In genomic region chr7:134027020-134027415, GRCm38 (mm10) we compare ENCODE assay signal across 10 mouse cellular contexts.
DNase-seq lines count a peak whose midpoint lies in the region; ATAC-seq and TF ChIP-seq lines count a peak whose summit lies in the region.
"Had no signal": no experiment of that assay in that cellular context is flagged by ENCODE, and none has a peak within 500 bp of the region (broad histone marks: within the 10 kb centered on the region; RNA-seq: fewer than 3 reads in every experiment).

No protein-coding gene starts in this region.

- peak overlapping the region; percentile 71 for H3K27ac ChIP-seq in lung, embryonic 14.5 days (ENCODE audit: low read depth)
- H3K27ac ChIP-seq in hindbrain, embryonic 16.5 days (ENCODE audit: low read depth, low read length), result peak overlapping the region; percentile 48
- peak overlapping the region; percentile 71 for H3K27ac ChIP-seq in midbrain, postnatal 0 days (ENCODE audit: low read depth, low read length)
- H3K27ac ChIP-seq in cerebellum, adult 2 months (ENCODE audit: insufficient read depth, low read length), result no peak overlapping the region; the same call in 1 of the 2 replicates

- H3K9ac ChIP-seq in lung, embryonic 14.5 days, result no peak overlapping the region
- no peak overlapping the region for H3K9ac ChIP-seq in hindbrain, embryonic 16.5 days (ENCODE audit: low read depth, low read length)
- no peak overlapping the region for H3K9ac ChIP-seq in midbrain, postnatal 0 days (replicated peaks; ENCODE audit: low read length, poor library complexity, severe bottlenecking)

- no peaks in the 10 kb centered on the region for H3K9me3 ChIP-seq in lung, embryonic 14.5 days (ENCODE audit: low read depth, low read length)
- no peaks in the 10 kb centered on the region for H3K9me3 ChIP-seq in hindbrain, embryonic 16.5 days (ENCODE audit: control insufficient read depth, low read length)
- no peaks in the 10 kb centered on the region for H3K9me3 ChIP-seq in midbrain, postnatal 0 days (ENCODE audit: low read length)

- 68% methylated on average over 5 of the region's 5 CpGs for WGBS in lung, embryonic 14.5 days
- 15% methylated on average over 5 of the region's 5 CpGs for WGBS in hindbrain, embryonic 16.5 days
- 23% methylated on average over 5 of the region's 5 CpGs for WGBS in midbrain, postnatal 0 days
- WGBS in cerebellum, adult 2 months, result 66% methylated on average over 5 of the region's 5 CpGs

- H3K4me2 ChIP-seq in lung, embryonic 14.5 days, result no peak overlapping the region
- no peak overlapping the region for H3K4me2 ChIP-seq in hindbrain, embryonic 16.5 days (ENCODE audit: low read length)
- no peak overlapping the region for H3K4me2 ChIP-seq in midbrain, postnatal 0 days (ENCODE audit: low read depth, low read length, poor library complexity, severe bottlenecking)

- H3K27me3 ChIP-seq in lung, embryonic 14.5 days (ENCODE audit: insufficient read depth, low read length), result no peaks in the 10 kb centered on the region
- no peaks in the 10 kb centered on the region for H3K27me3 ChIP-seq in hindbrain, embryonic 16.5 days (replicated peaks; ENCODE audit: control insufficient read depth, insufficient read depth, low read length)
- H3K27me3 ChIP-seq in midbrain, postnatal 0 days (ENCODE audit: insufficient read depth, low read length), result no peaks in the 10 kb centered on the region
- H3K27me3 ChIP-seq in cerebellum, adult 2 months (ENCODE audit: control insufficient read depth, insufficient read depth, low read length), result no peaks in the 10 kb centered on the region
- H3K27me3 ChIP-seq: Patski had no signal

- 0 out of 2 replicates have a peak, but pooled peaks cover 3% of the 10 kb centered on the region for H3K36me3 ChIP-seq in lung, embryonic 14.5 days (ENCODE audit: insufficient read depth)
- no peaks in the 10 kb centered on the region for H3K36me3 ChIP-seq in hindbrain, embryonic 16.5 days (ENCODE audit: control insufficient read depth, insufficient read depth, low read length)
- no peaks in the 10 kb centered on the region for H3K36me3 ChIP-seq in midbrain, postnatal 0 days (ENCODE audit: insufficient read depth, low read length)

- ATAC-seq in lung, embryonic 14.5 days (ENCODE audit: insufficient read depth), result no peak
- peak; percentile 30; the same call in 1 of the 2 replicates for ATAC-seq in hindbrain, embryonic 16.5 days
- no peak for ATAC-seq in midbrain, postnatal 0 days (ENCODE audit: low FRiP score)
- ATAC-seq: Patski had no signal

- intact Hi-C loops in heart, postnatal 36 days (cut with DNase I), result no loop called here

- no peak for TF ChIP-seq POLR2A in cerebellum, adult 2 months (IDR thresholded peaks at IDR 0.05; ENCODE audit: borderline replicate concordance, insufficient read depth, low read length)

- H3K4me1 ChIP-seq in lung, embryonic 14.5 days (ENCODE audit: insufficient read depth), result peaks cover 19% of the 10 kb centered on the region
- H3K4me1 ChIP-seq in hindbrain, embryonic 16.5 days (ENCODE audit: control insufficient read depth, insufficient read depth, low read depth, low read length), result peaks cover 11% of the 10 kb centered on the region
- peaks cover 8% of the 10 kb centered on the region for H3K4me1 ChIP-seq in midbrain, postnatal 0 days (ENCODE audit: insufficient read depth, low read length)
- no peaks in the 10 kb centered on the region for H3K4me1 ChIP-seq in cerebellum, adult 2 months (ENCODE audit: control insufficient read depth, insufficient read depth, low read length)

- peak; percentile 79 for DNase-seq in heart, adult 11 months
- no peak for DNase-seq in heart, postnatal 36 days
- DNase-seq in lung, embryonic 14.5 days, result no peak
- DNase-seq in lung, postnatal 36 days, result no peak
- peak; percentile 34 for DNase-seq in midbrain, postnatal 0 days (ENCODE audit: low spot score)
- no peak for DNase-seq in cerebellum, adult 2 months
- no peak for DNase-seq in c-Kit-positive CD71-positive TER-119-positive erythroid progenitor cells, embryonic 14.5 days (ENCODE audit: low spot score)
- DNase-seq: thymus, postnatal 25 days had no signal

- no peak overlapping the region for H3K4me3 ChIP-seq in lung, embryonic 14.5 days (ENCODE audit: low read depth, low read length)
- H3K4me3 ChIP-seq in hindbrain, embryonic 16.5 days (ENCODE audit: low read length), result no peak overlapping the region
- no peak overlapping the region for H3K4me3 ChIP-seq in midbrain, postnatal 0 days (ENCODE audit: low read depth, low read length)
- no peak overlapping the region for H3K4me3 ChIP-seq in cerebellum, adult 2 months (replicated peaks; ENCODE audit: insufficient read depth, low read depth, low read length)

- TF ChIP-seq CTCF in lung, embryonic 14.5 days (IDR thresholded peaks at IDR 0.05; ENCODE audit: low read depth), result no peak
- no peak for TF ChIP-seq CTCF in midbrain, postnatal 0 days (IDR thresholded peaks at IDR 0.05)
- TF ChIP-seq CTCF in cerebellum, adult 2 months (IDR thresholded peaks at IDR 0.05; ENCODE audit: borderline replicate concordance, insufficient read depth, low read depth, low read length), result no peak

Comparison
In these comparisons a context has a peak if more than half of its experiments do, and no peak if none do; other contexts are left out.
1. DNase-seq: peak in heart, adult 11 months (single experiment) and midbrain, postnatal 0 days (single experiment); none in heart, postnatal 36 days (0 of 2), lung, embryonic 14.5 days (single experiment), lung, postnatal 36 days (single experiment), cerebellum, adult 2 months (0 of 2) and c-Kit-positive CD71-positive TER-119-positive erythroid progenitor cells, embryonic 14.5 days (single experiment).